ENCODE assay signal across 9 mouse cellular contexts in genomic region chr17:24717943-24718342, GRCm38 (mm10). TPM values are rescaled to one million over a fixed set of nuclear protein-coding genes. Genes with fewer than 3 reads are reported as not detected.
DNase-seq lines count a peak whose midpoint lies in the region; ATAC-seq and TF ChIP-seq lines count a peak whose summit lies in the region.
"Had no signal": no experiment of that assay in that cellular context is flagged by ENCODE, and none has a peak within 500 bp of the region (broad histone marks: within the 10 kb centered on the region; RNA-seq: fewer than 3 reads in every experiment).

TSS of gene Rnf151 (minus strand) at chr17:24718063.
TSS of gene Rps2 (plus strand) at chr17:24718116.

- H3K4me2 ChIP-seq in liver, embryonic 14.5 days (ENCODE audit: low read depth), result peak within 1 kb of the TSS; percentile 92

- ATAC-seq in liver, embryonic 14.5 days (ENCODE audit: insufficient read depth), result no peak
- ATAC-seq in CD4-positive, CD25-positive, alpha-beta regulatory T cell, adult 4 months, result no peak

- TF ChIP-seq POLR2A in testis, adult 2 months (IDR thresholded peaks at IDR 0.05; ENCODE audit: control insufficient read depth, low read depth, low read length), result peak; percentile 84; the same call in 1 of the 2 replicates

- no peak for TF ChIP-seq CTCF in gastrocnemius, adult 2 months (IDR thresholded peaks at IDR 0.05)
- TF ChIP-seq CTCF in testis, adult 2 months (IDR thresholded peaks at IDR 0.05; ENCODE audit: control insufficient read depth, insufficient read depth, insufficient replicate concordance, low read depth, low read length), result no peak
- no peak for TF ChIP-seq CTCF in liver, embryonic 14.5 days (IDR thresholded peaks at IDR 0.05; ENCODE audit: low read depth)

- H3K4me1 ChIP-seq in testis, adult 2 months (ENCODE audit: control insufficient read depth, insufficient read depth, low read length), result no peaks in the 10 kb centered on the region
- H3K4me1 ChIP-seq in liver, embryonic 14.5 days (replicated peaks; ENCODE audit: control insufficient read depth in 2 of 2, insufficient read depth in 2 of 2, low read length in 1 of 2), result peaks cover 10 to 17% of the 10 kb centered on the region in 2 experiments

- TF ChIP-seq EP300 in liver, embryonic 14.5 days (IDR thresholded peaks at IDR 0.05; ENCODE audit: low read depth), result no peak

- peak within 1 kb of the TSS; percentile 98; the same call in 1 of the 2 replicates for H3K27ac ChIP-seq in gastrocnemius, adult 2 months
- H3K27ac ChIP-seq in testis, adult 2 months (ENCODE audit: control insufficient read depth, insufficient read depth, low read depth, low read length), result peak within 1 kb of the TSS; percentile 79
- peak within 1 kb of the TSS; percentile 26; the same call in 1 of the 2 replicates for H3K27ac ChIP-seq in liver, embryonic 14.5 days

- peak within 1 kb of the TSS; percentile 98 for H3K4me3 ChIP-seq in gastrocnemius, adult 2 months
- peak within 1 kb of the TSS; percentile 96 for H3K4me3 ChIP-seq in testis, adult 2 months (ENCODE audit: control insufficient read depth, low read depth, low read length)
- peak within 1 kb of the TSS; percentile 96 to 97 for H3K4me3 ChIP-seq in liver, embryonic 14.5 days (ENCODE audit: insufficient read depth in 1 of 2, low read depth in 2 of 2, low read length in 2 of 2)

- H3K27me3 ChIP-seq in testis, adult 2 months (ENCODE audit: control insufficient read depth, insufficient read depth, low read length), result no peaks in the 10 kb centered on the region
- H3K27me3 ChIP-seq in liver, embryonic 14.5 days (ENCODE audit: control insufficient read depth, insufficient read depth, low read length), result no peaks in the 10 kb centered on the region

- DNase-seq in gastrocnemius, adult 2 months, result no peak
- no peak for DNase-seq in gastrocnemius, postnatal 25 days
- DNase-seq in testis, postnatal 14 days (ENCODE audit: low spot score), result no peak
- no peak for DNase-seq in liver, embryonic 14.5 days (ENCODE audit: low read depth in 3 of 3, low spot score in 3 of 3)
- no peak for DNase-seq in gastrocnemius, postnatal 10 days
- no peak for DNase-seq in layer of hippocampus, adult 9-11 months

- 64% methylated on average over 4 of the region's 4 CpGs for WGBS in liver, embryonic 14.5 days (ENCODE audit: insufficient replicate concordance)

- intact Hi-C loops in gastrocnemius, adult 2 months (cut with DNase I), result no loop called here

- H3K9me3 ChIP-seq in liver, embryonic 14.5 days (ENCODE audit: control insufficient read depth, low read length), result no peaks in the 10 kb centered on the region

- no peaks in the 10 kb centered on the region; the same call in 1 of the 2 replicates for H3K36me3 ChIP-seq in testis, adult 2 months (ENCODE audit: control insufficient read depth, insufficient read depth, low read length)
- peaks cover 19% of the 10 kb centered on the region for H3K36me3 ChIP-seq in liver, embryonic 14.5 days (replicated peaks; ENCODE audit: control insufficient read depth, insufficient read depth, low read depth)

- H3K9ac ChIP-seq in liver, embryonic 14.5 days (replicated peaks), result peak within 1 kb of the TSS; percentile 95

RNA-seq across cellular contexts. Expression of gene Rnf151, which starts in this region (rescaled TPM):
- not detected for total RNA-seq in gastrocnemius, adult 2 months (2021)
- not detected for total RNA-seq in gastrocnemius, postnatal 25 days (2021)
- polyA plus RNA-seq in testis, adult 2 months (2012; rRNA removed), result 1,124 and 1,208 TPM in 2 replicates
- 0.11 and 0.29 TPM in 2 replicates for polyA plus RNA-seq in liver, embryonic 14.5 days (2012; rRNA removed)
- not detected in 2 replicates for polyA plus RNA-seq in liver, embryonic 14.5 days (2014; fragmentation: Nextera tagmentation; extraction: Ambion mirVana)
- polyA plus RNA-seq in CD4-positive, CD25-positive, alpha-beta regulatory T cell, adult 4 months (2017; shearing (Covaris generic)), result not detected
- not detected for total RNA-seq in gastrocnemius, postnatal 10 days (2021)
- total RNA-seq: hematopoietic stem cell, adult 5-6 weeks had no signal

RNA-seq across cellular contexts. Expression of gene Rps2, which starts in this region (rescaled TPM):
- total RNA-seq in gastrocnemius, adult 2 months (2021), result 100 to 1,000 TPM; 508 to 641 TPM
- 100 to 1,000 TPM; 564 to 585 TPM for total RNA-seq in gastrocnemius, postnatal 25 days (2021)
- 515 and 558 TPM in 2 replicates for polyA plus RNA-seq in testis, adult 2 months (2012; rRNA removed)
- polyA plus RNA-seq in liver, embryonic 14.5 days (2012; rRNA removed), result 2,096 and 2,246 TPM in 2 replicates
- polyA plus RNA-seq in liver, embryonic 14.5 days (2014; fragmentation: Nextera tagmentation; extraction: Ambion mirVana), result 1,219 and 1,250 TPM in 2 replicates
- 100 to 1,000 TPM; 608 to 780 TPM for polyA plus RNA-seq in CD4-positive, CD25-positive, alpha-beta regulatory T cell, adult 4 months (2017; shearing (Covaris generic))
- total RNA-seq in gastrocnemius, postnatal 10 days (2021), result 100 to 1,000 TPM; 732 to 736 TPM

Comparison
In these comparisons a context has a peak if more than half of its experiments do, and no peak if none do; other contexts are left out.
1. RNA of gene Rnf151 (polyA plus RNA-seq): 1,124 to 1,208 TPM in testis, adult 2 months; 0.11 to 0.29 TPM in liver, embryonic 14.5 days and not detected in CD4-positive, CD25-positive, alpha-beta regulatory T cell, adult 4 months; every median in the first group is over 100 times any median in the second.
2. H3K27ac ChIP-seq: peak in every context shown above with its lines; median percentile 98 in gastrocnemius, adult 2 months; 79 in testis, adult 2 months; 26 in liver, embryonic 14.5 days.
3. Peak in every context shown above with its lines, with median percentiles within 50 percentile points of each other: H3K4me3 ChIP-seq.